Mouse (Mus musculus) spleen, adult 2 months (tissue): ENCODE measurements around the gene Hscb. TPM values are rescaled to one million over a fixed set of nuclear protein-coding genes. Genes with fewer than 3 reads are reported as not detected.

Experiments used
- DNase-seq, 2 experiments: peaks; one replicate each; pipeline versions ENCODE4 v3.0.0 to v3.0.0-alpha.2; 2012 to 2021; ENCODE audit warnings: low spot score in 2 of 2, low read depth in 1 of 2
- H3K27ac ChIP-seq: fragments of 200-500 bp; 2 replicates; pipeline ENCODE4 v1.5.1; 2012; ENCODE audit warnings: low read length, inconsistent platforms; ENCODE audit not compliant: insufficient read depth
- H3K27me3 ChIP-seq: fragments of 200-500 bp; 2 replicates; pipeline ENCODE4 v1.6.1; 2012; ENCODE audit warnings: mild to moderate bottlenecking, moderate library complexity, low read length, inconsistent platforms; ENCODE audit not compliant: control insufficient read depth, insufficient read depth
- H3K36me3 ChIP-seq: fragments of 200-500 bp; 2 replicates; pipeline ENCODE4 v1.6.1; 2012; ENCODE audit warnings: mild to moderate bottlenecking, low read length, inconsistent platforms; ENCODE audit not compliant: control insufficient read depth, insufficient read depth
- H3K4me1 ChIP-seq: fragments of 200-500 bp; 2 replicates; pipeline ENCODE4 v1.6.1; 2011; ENCODE audit warnings: inconsistent platforms; ENCODE audit not compliant: control insufficient read depth, insufficient read depth, insufficient read length
- H3K4me3 ChIP-seq: fragments of 200-500 bp; 2 replicates; pipeline ENCODE4 v1.5.1; 2011; ENCODE audit warnings: mild to moderate bottlenecking, inconsistent platforms; ENCODE audit not compliant: insufficient read depth, insufficient read length; ENCODE audit errors: extremely low read depth
- CTCF ChIP-seq: fragments of 200-500 bp; IDR thresholded peaks from 2 replicates; pipeline ENCODE4 v1.5.1; 2011; ENCODE audit warnings: mild to moderate bottlenecking, inconsistent platforms; ENCODE audit not compliant: insufficient read depth, insufficient read length, insufficient replicate concordance; ENCODE audit errors: extremely low read depth
- POLR2A ChIP-seq: fragments of 200-500 bp; IDR thresholded peaks from 2 replicates; pipeline ENCODE4 v1.6.1; 2011; ENCODE audit warnings: low read depth, low read length, inconsistent platforms
- WGBS: fragments of 180-500 bp; shearing (Covaris S2); methylation state at CpG from one replicate; pipeline ENCODE4 v1.1.7; 2018; 5-methylcytosine and 5-hydroxymethylcytosine counted together
- polyA plus RNA-seq: library from polyadenylated mRNA; depleted of rRNA; stranded (reverse); fragments of >200 nt; gene quantifications from 2 replicates; pipeline ENCODE4 v1.2.3, GENCODE M21; 2012; rRNA removed

Hscb gene
- polyA plus RNA-seq, 1 experiment, result 26.3 TPM

GRCm38 (mm10) chr5:110781529-110782238 is 57.9 kb downstream of the Hscb start:
- WGBS, result 72% methylated on average over 7 of the region's 7 CpGs
- TF ChIP-seq CTCF, result no peak
- no peak for TF ChIP-seq POLR2A
- Histone ChIP-seq H3K4me1 (peaks cover 10% of the 10 kb centered on the region; the same call in 1 of the 2 replicates), H3K27me3 (no peaks in the 10 kb centered on the region), H3K27ac (no peak overlapping the region), H3K36me3 (peaks cover 7% of the 10 kb centered on the region), H3K4me3 (no peak overlapping the region)
- DNase-seq, result no peak

- WGBS, result 68% methylated on average over 10 of the region's 10 CpGs
- TF ChIP-seq CTCF, result no peak
- no peak for TF ChIP-seq POLR2A
- H3K4me1 ChIP-seq, result peaks cover 10% of the 10 kb centered on the region; the same call in 1 of the 2 replicates
- peak overlapping the region; percentile 84 for H3K4me3 ChIP-seq
- peaks cover 7% of the 10 kb centered on the region for H3K36me3 ChIP-seq
- no peaks in the 10 kb centered on the region for H3K27me3 ChIP-seq
- peak overlapping the region; percentile 34 for H3K27ac ChIP-seq
- DNase-seq, result no peak
Measured at GRCm38 (mm10) chr5:110780761-110781528, 58.6 kb downstream of the Hscb start.

GRCm38 (mm10) chr5:110779998-110780760 is 59.4 kb downstream of the Hscb start, which contains the start of gene Pus1:
Pus1 (minus strand) TSS chr5:110780659.
- TF ChIP-seq POLR2A (peak; percentile 6), CTCF (no peak)
- H3K27me3 ChIP-seq, result no peaks in the 10 kb centered on the region
- peak within 1 kb of the TSS; percentile 84 for H3K4me3 ChIP-seq
- H3K27ac ChIP-seq, result peak within 1 kb of the TSS; percentile 34
- peak; percentile 52 to 91 for DNase-seq
- H3K36me3 ChIP-seq, result peaks cover 8% of the 10 kb centered on the region
- H3K4me1 ChIP-seq, result peaks cover 10% of the 10 kb centered on the region; the same call in 1 of the 2 replicates
- WGBS, result under 1% methylated on average over 56 of the region's 57 CpGs

- TF ChIP-seq POLR2A, result no peak
- TF ChIP-seq CTCF, result no peak
- Histone ChIP-seq H3K4me3 (peak overlapping the region; percentile 84), H3K4me1 (peaks cover 10% of the 10 kb centered on the region; the same call in 1 of the 2 replicates), H3K27me3 (no peaks in the 10 kb centered on the region), H3K36me3 (peaks cover 15% of the 10 kb centered on the region), H3K27ac (no peak overlapping the region)
- WGBS, result 22% methylated on average over 15 of the region's 15 CpGs
- DNase-seq, result no peak
Measured at GRCm38 (mm10) chr5:110779276-110779997, 60.1 kb downstream of the Hscb start.

Other genes starting within 250 kb of the Hscb start
- 57.6 and 82.0 TPM in 2 replicates for gene Noc4l, start 186.4 kb downstream of the Hscb start, polyA plus RNA-seq
- 18.2 and 20.4 TPM in 2 replicates for gene Ddx51, start 186.3 kb downstream of the Hscb start, polyA plus RNA-seq
- 85.2 and 89.1 TPM in 2 replicates for gene Ep400, start 69.1 kb downstream of the Hscb start, polyA plus RNA-seq
- 19.2 and 20.9 TPM in 2 replicates for gene Pus1, start 59.1 kb downstream of the Hscb start, polyA plus RNA-seq
- 39.9 and 40.6 TPM in 2 replicates for gene Ulk1, start 29.7 kb downstream of the Hscb start, polyA plus RNA-seq
- gene Chek2, start 202 bp upstream of the Hscb start, polyA plus RNA-seq, result 6.7 and 12.3 TPM in 2 replicates
- 6.8 and 7.8 TPM in 2 replicates for gene Ttc28, start 40.0 kb upstream of the Hscb start, polyA plus RNA-seq